Mouse (Mus musculus) cortical plate, adult 2 months (tissue): ENCODE data around the gene Smc6.

Experiments used
- CTCF ChIP-seq: fragments of 200-500 bp; IDR thresholded peaks from 2 replicates; pipeline ENCODE4 v1.5.1; 2011; ENCODE audit warnings: mild to moderate bottlenecking, control low read depth, low read length; ENCODE audit not compliant: insufficient read depth; ENCODE audit errors: extremely low read depth
- POLR2A ChIP-seq: fragments of 200-500 bp; IDR thresholded peaks from 2 replicates; pipeline ENCODE4 v1.6.1; 2011; ENCODE audit warnings: mild to moderate bottlenecking, low read length, control low read depth; ENCODE audit not compliant: insufficient read depth; ENCODE audit errors: extremely low read depth

GRCm38 (mm10) chr12:11250322-11250721, 15.4 kb upstream of the Smc6 start:
- TF ChIP-seq CTCF (no peak), POLR2A (no peak)
